Mouse (Mus musculus) heart, embryonic 12.5 days (tissue): ENCODE measurements around the gene Kdm6b. TPM values are rescaled to one million over a fixed set of nuclear protein-coding genes. Genes with fewer than 3 reads are reported as not detected.
A peak's percentile ranks its signal among the peaks of the same experiment; 100 is the strongest.

ENCODE experiments used
- ATAC-seq: fragments of 200-750 bp; cut with Nextera tagmentation; 2 replicates; pipeline ENCODE4 v1.8.0; 2017; ENCODE audit warnings: moderate TSS enrichment, moderate library complexity; ENCODE audit not compliant: insufficient number of reproducible peaks, low FRiP score
- H3K27ac ChIP-seq: fragments of 300-500 bp; sonication (generic); 2 replicates; pipeline ENCODE4 v1.5.1; 2016; ENCODE audit warnings: mild to moderate bottlenecking, moderate library complexity; ENCODE audit not compliant: poor library complexity, severe bottlenecking
- H3K27me3 ChIP-seq: fragments of 300-500 bp; sonication (generic); replicated peaks from 2 replicates; pipeline ENCODE4 v1.6.1; 2016; ENCODE audit warnings: mild to moderate bottlenecking, moderate library complexity
- H3K36me3 ChIP-seq: fragments of 300-500 bp; sonication (generic); 2 replicates; pipeline ENCODE4 v1.6.1; 2016; ENCODE audit warnings: mild to moderate bottlenecking, moderate library complexity
- H3K4me1 ChIP-seq: fragments of 300-500 bp; sonication (generic); replicated peaks from 2 replicates; pipeline ENCODE4 v1.6.1; 2016; ENCODE audit warnings: mild to moderate bottlenecking
- H3K4me2 ChIP-seq: fragments of 300-500 bp; sonication (generic); 2 replicates; pipeline ENCODE4 v1.6.1; 2016; ENCODE audit warnings: mild to moderate bottlenecking, moderate library complexity
- H3K4me3 ChIP-seq: fragments of 300-500 bp; sonication (generic); 2 replicates; pipeline ENCODE4 v1.5.1; 2016; ENCODE audit warnings: mild to moderate bottlenecking
- H3K9ac ChIP-seq: fragments of 300-500 bp; sonication (generic); 2 replicates; pipeline ENCODE4 v1.6.1; 2016; ENCODE audit warnings: mild to moderate bottlenecking, moderate library complexity
- H3K9me3 ChIP-seq: fragments of 300-500 bp; sonication (generic); replicated peaks from 2 replicates; pipeline ENCODE4 v1.6.1; 2016; ENCODE audit warnings: mild to moderate bottlenecking, moderate library complexity
- WGBS: fragments of 180-500 bp; shearing (Covaris S2); methylation state at CpG from one replicate; pipeline ENCODE4 v1.1.7; 2016; 5-methylcytosine and 5-hydroxymethylcytosine counted together
- polyA plus RNA-seq: library from polyadenylated mRNA; unstranded; fragments of >200 nt; fragmentation: Nextera tagmentation; extraction: Ambion mirVana; gene quantifications from 2 replicates; pipeline ENCODE4 v1.2.1, GENCODE M21; 2016

Kdm6b gene
- polyA plus RNA-seq, 1 experiment from 2014 or later: 24.9 TPM

DNA sequence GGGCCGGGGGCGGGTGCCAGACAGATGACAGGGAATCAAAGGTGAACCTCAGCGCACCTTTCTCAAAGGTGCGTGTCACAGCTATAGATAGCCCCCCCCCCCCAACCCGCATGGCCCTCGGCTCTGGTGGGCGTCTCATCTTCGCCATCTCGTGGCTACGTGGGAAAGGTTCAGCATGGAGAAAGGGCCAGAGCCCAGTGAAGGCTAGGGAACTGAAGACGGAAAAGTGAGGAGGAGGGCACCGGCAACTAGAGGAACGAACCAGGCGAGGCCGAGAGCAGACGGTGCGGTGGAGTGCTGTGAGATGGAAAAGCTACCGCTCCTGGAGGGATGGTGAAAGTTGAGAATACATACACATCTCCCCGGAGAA lies 6.0 kb upstream of the Kdm6b start:
- Histone ChIP-seq H3K4me1 (peaks cover 51% of the 10 kb centered on the region), H3K9me3 (no peaks in the 10 kb centered on the region)

DNA sequence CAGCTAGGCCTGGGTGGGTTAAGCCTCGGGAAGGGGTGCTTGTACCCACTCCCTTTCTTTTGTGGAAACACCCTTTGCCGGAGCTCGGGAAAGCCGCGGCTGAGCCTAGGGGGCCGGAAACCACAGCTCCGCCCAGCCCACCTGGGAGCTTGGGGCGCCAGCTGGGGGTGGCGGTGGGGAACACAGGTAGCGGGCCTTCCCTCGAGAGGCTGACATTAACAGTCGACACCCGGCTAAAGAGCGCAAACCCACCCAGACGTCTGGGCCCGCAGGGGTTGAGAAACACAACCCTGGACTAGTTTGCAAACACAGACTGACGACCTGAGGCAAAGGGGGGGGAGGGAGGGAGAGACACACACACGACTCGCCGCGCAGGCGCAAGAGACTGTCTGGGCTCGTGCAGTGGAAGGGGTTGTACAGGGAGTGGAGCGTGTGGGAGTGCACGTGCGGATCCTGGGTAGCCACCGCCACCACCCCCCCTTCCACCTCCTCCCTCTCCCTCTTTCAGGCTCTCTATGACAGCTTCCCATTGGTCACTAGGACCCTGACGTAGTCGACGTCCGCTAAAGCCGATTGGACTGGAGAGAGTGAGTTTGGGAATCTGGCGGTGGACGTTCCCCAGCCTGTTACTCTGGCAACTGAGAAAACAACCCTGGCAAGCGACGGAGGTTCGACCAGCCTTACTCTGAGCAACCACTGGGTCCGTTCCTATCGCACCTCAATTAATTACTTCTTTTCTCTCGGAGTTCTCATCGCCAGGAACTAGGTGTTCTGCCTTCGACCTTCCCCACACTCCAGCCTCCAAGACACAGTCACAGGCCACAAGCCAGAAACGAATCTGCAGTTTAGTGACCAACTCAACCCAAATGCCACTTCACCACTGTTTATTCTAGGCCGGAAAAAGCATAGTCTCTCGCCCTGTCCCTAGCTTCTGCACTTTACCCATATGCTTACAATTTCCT lies 5.3 kb upstream of the Kdm6b start:
- Histone ChIP-seq H3K36me3 (no peaks in the 10 kb centered on the region), H3K4me3 (peak overlapping the region; percentile 64), H3K4me2 (peak overlapping the region; percentile 88), H3K27ac (peak overlapping the region; percentile 97), H3K27me3 (peaks cover 27% of the 10 kb centered on the region), H3K9me3 (no peaks in the 10 kb centered on the region), H3K4me1 (peaks cover 58% of the 10 kb centered on the region), H3K9ac (peak overlapping the region; percentile 80)
- ATAC-seq: peak; percentile 86
- WGBS: under 1% methylated on average over 41 of the region's 45 CpGs

More for the DNA sequence above, 6.0 kb upstream of the Kdm6b start:
- under 1% methylated on average over 19 of the region's 19 CpGs for WGBS
- H3K27me3 ChIP-seq: peaks cover 27% of the 10 kb centered on the region
- no peaks in the 10 kb centered on the region for H3K36me3 ChIP-seq
- H3K9ac ChIP-seq: peak overlapping the region; percentile 58
- no peak for ATAC-seq
- peak overlapping the region; percentile 64 for H3K4me3 ChIP-seq
- H3K27ac ChIP-seq: peak overlapping the region; percentile 84
- H3K4me2 ChIP-seq: peak overlapping the region; percentile 88

DNA sequence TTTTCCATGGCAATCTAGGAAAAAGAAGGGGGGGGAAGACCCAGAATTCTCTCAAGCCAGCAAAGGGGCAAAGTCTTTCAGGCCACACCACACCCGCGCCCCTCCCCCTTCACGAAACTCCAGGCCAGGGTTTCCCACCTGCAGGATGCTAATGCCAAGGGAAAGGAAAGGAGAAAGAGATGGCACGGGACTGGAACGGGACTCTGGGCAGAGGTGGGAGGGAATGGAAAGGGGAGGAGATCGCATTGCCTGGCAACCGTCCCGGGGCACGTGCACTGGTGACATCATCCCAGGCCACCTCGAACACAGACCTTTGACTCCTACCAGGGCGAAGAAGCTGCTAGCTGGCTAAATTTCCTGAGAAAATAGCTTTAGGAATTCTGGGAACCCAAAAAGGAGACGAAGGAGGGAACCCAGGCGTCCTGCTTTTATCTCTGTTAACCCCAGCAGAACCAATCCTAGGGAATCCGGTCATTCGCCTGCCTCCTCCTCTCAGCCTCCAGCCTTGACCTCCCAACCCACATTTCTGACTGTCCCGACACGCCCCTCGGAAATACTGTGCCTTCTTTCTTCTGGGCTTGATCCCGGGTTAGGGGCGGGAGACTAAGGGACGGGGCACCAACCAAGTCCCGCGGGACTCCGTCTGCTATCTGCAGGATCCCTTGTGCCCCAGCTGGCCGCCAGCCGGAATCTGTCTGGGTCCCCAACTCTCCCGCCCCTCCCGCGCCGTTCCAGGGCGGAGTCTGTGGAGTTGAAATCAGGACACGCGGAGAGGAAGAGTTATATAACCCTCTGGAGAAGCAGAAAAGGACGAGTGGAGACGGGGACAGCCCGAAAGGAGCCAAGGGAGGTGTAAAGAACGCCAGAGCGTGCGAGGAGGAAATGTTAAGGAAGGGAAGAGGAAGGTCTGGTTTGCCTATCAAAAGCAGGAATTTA lies 4.2 kb upstream of the Kdm6b start:
- under 1% methylated on average over 39 of the region's 39 CpGs for WGBS
- Histone ChIP-seq H3K9me3 (no peaks in the 10 kb centered on the region), H3K9ac (peak overlapping the region; percentile 80), H3K36me3 (peaks cover 8% of the 10 kb centered on the region), H3K4me2 (peak overlapping the region; percentile 88), H3K27me3 (peaks cover 21% of the 10 kb centered on the region), H3K4me3 (peak overlapping the region; percentile 64), H3K27ac (peak overlapping the region; percentile 97), H3K4me1 (peaks cover 68% of the 10 kb centered on the region)
- peak; percentile 70 for ATAC-seq

DNA sequence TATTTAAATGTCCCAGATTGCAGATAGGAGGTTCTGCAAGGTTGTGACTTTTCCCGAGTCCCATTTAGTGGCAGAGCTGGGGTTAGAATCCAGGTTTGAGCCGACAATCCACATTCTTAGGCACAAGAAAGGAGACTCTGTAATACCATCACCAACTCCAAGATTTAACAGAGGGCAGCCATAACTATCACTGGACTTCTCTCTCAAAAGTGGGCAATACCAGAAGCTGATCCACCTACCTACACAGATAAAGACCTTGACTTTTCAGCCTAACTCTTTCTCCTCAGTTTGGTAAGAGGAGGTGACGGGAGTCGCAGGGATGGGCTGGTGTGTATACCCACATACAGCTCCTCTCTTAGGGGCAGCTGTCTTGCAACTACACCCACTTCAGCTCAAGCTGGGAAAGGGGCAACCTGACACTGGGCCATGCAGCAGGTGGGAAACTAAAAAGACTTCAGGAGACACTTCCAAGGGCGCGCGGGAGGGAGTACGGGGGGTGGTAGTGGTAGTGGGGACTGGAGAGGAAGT lies 3.5 kb upstream of the Kdm6b start:
- H3K9me3 ChIP-seq: no peaks in the 10 kb centered on the region
- H3K27ac ChIP-seq: peak overlapping the region; percentile 97
- WGBS: 8% methylated on average over 8 of the region's 8 CpGs
- peaks cover 76% of the 10 kb centered on the region for H3K4me1 ChIP-seq
- peaks cover 14% of the 10 kb centered on the region for H3K27me3 ChIP-seq
- peak overlapping the region; percentile 64 for H3K4me3 ChIP-seq
- H3K36me3 ChIP-seq: peaks cover 12% of the 10 kb centered on the region
- H3K4me2 ChIP-seq: peak overlapping the region; percentile 88
- no peak for ATAC-seq
- H3K9ac ChIP-seq: peak overlapping the region; percentile 80

DNA sequence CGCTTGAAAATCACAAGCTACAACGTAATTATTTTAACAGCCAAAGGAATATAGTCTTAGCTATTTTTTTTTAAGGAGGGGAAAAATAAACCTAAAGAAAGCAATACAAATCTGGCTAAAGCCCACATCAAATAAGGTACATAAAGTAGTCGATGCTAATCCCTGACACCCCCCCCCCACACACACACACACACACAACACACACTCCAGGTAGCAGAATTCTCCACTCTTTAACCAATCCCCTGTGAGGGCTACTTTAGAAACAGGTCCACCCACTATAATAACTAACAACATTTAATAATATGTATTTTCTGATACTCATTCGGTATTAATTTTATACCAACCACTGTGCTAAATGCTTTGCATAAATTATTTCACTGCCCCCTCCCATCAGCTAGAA lies 3.0 kb upstream of the Kdm6b start:
- WGBS: under 1% methylated on average over 4 of the region's 4 CpGs
- no peak for ATAC-seq

DNA sequence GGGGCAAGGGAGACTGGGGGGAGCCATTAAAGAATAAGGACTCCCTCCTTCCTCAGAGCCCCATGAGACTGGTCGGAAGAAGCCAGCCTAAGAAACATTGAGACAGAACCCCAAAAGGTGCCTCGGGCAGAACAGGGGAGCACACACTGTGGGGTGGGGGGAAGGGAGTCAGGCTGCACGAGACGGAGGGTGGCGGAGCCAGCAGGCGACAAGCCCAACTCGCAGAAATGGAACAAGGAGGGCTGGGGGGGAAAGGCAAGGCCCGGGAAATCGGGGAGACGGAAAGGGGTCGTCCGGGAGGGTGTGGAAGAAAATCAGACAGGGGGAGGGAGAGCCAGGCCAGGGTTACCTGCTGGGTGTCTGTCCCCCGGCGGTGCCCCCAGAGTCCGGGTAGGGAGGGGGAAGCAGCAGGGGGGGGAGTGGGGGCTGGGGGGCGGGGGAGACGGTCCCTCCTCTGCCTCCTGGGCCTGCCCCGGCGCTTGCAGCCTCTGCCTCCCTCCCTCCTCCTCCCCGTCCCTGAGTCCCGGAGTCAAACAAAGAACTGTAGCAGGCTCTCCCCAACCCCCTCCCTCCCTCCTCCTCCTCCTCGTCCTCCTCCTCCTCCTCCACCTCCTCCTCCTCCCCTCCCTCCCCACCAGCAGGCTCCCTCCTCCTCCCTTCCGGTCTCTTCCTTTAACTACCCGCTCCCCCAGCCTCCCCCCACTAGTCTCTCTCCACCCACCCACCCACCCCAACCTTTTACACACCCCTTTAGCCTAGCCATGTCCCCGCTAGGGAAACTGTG lies 2.4 kb upstream of the Kdm6b start:
- peak overlapping the region; percentile 88 for H3K4me2 ChIP-seq
- H3K9me3 ChIP-seq: no peaks in the 10 kb centered on the region
- H3K9ac ChIP-seq: peak overlapping the region; percentile 89
- peaks cover 3% of the 10 kb centered on the region; the same call in 1 of the 2 replicates for H3K27me3 ChIP-seq
- H3K4me1 ChIP-seq: peaks cover 73% of the 10 kb centered on the region
- peaks cover 12% of the 10 kb centered on the region for H3K36me3 ChIP-seq
- 1% methylated on average over 17 of the region's 25 CpGs for WGBS
- peak overlapping the region; percentile 97 for H3K27ac ChIP-seq
- H3K4me3 ChIP-seq: peak overlapping the region; percentile 64
- peak; percentile 16; the same call in 1 of the 2 replicates for ATAC-seq

More for the DNA sequence above, 3.0 kb upstream of the Kdm6b start:
- Histone ChIP-seq H3K27ac (peak overlapping the region; percentile 97), H3K4me3 (peak overlapping the region; percentile 64), H3K4me1 (peaks cover 78% of the 10 kb centered on the region), H3K9me3 (no peaks in the 10 kb centered on the region), H3K27me3 (peaks cover 9% of the 10 kb centered on the region), H3K4me2 (peak overlapping the region; percentile 88), H3K9ac (peak overlapping the region; percentile 89), H3K36me3 (peaks cover 12% of the 10 kb centered on the region)

DNA sequence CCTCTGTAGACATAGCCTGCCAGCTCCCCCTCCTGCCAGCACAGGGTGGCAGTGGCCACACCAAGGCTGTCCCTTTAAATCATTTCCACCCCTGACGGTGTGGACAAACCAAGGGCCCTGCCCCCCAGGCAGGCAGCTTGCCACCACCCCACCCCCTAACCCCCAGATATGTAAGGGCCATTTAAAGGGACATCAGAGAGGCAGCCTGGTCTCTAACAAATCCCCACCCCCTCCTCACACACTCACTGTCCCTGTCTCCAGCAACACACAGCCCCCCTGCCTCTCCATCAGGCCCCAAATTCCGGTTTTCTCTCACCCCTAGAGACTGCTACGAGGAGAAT lies 1.8 kb upstream of the Kdm6b start:
- ATAC-seq: no peak
- H3K4me3 ChIP-seq: peak overlapping the region; percentile 64
- H3K4me1 ChIP-seq: peaks cover 67% of the 10 kb centered on the region
- H3K36me3 ChIP-seq: peaks cover 12% of the 10 kb centered on the region
- peak overlapping the region; percentile 89 for H3K9ac ChIP-seq
- peak overlapping the region; percentile 88 for H3K4me2 ChIP-seq
- H3K9me3 ChIP-seq: no peaks in the 10 kb centered on the region
- H3K27ac ChIP-seq: peak overlapping the region; percentile 97
- WGBS: 0% methylated on average over 3 of the region's 3 CpGs
- no peaks in the 10 kb centered on the region for H3K27me3 ChIP-seq

DNA sequence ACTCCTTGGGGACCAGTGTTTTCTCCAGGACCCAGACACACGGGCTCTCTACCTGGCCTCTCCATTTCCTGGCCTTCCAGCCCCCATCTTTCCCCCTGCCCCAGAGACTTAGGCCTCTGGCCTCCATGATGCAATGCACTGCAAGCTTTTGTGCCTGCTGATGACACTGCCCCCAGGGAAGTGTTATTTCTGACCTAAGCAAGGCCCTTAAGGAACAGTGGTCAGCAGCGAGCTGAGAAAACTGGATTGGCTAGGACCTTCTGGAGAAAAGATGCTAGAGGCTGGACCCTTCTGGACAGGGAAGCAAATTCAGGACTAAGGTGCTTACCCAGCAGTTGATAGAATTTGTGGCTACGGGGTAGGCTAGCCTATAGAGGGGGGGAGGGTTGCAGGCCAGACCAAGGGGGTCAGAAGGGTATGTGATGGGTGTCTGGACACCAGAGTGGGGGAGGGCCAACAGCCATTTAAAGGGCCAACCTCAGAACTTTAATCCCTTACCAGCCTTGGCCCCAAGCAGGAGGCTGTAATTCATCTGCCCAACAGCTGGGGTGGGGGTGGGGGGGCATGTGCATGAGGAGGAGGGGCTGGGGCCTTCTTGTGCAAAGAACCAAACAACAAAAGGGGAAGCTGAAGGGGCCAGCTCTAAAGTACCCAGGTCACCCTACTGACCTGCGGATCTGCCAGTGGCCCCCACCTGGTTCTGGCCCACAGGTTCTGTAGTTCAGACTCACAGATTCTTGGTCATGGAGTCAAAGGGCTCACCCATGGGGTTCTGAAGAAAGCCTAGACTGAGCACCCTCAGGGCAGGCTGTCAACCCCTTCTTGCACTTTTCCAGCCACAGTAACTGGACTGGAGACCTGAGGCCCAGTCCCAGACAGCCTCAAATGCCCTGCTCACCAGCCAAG lies 1.2 kb upstream of the Kdm6b start:
- H3K4me3 ChIP-seq: peak overlapping the region; percentile 64
- peak overlapping the region; percentile 89 for H3K9ac ChIP-seq
- peaks cover 12% of the 10 kb centered on the region for H3K36me3 ChIP-seq
- ATAC-seq: no peak
- H3K9me3 ChIP-seq: no peaks in the 10 kb centered on the region
- WGBS: 19% methylated on average over 4 of the region's 4 CpGs
- H3K4me1 ChIP-seq: peaks cover 61% of the 10 kb centered on the region
- peak overlapping the region; percentile 88 for H3K4me2 ChIP-seq
- H3K27me3 ChIP-seq: no peaks in the 10 kb centered on the region
- peak overlapping the region; percentile 97 for H3K27ac ChIP-seq

DNA sequence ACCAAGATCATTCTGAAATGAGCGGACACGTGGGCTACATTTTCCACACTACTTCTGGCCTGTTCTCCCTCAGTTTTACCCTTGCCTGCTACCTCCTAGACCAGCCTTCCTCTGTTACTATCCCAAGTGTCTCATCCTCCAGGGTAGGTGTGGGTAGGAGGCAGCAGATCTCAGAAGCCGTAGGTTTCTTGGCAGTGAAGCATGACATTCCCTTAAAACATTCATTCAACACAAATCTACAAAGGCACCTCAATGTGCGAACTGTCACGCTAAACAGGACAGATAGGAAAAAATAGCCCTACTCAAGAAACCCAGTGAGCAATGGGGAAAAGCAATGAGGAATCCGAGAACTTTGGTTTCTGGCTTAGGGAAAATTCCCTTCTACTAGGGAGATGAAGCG lies 927 bp downstream of the Kdm6b start:
- WGBS: 51% methylated on average over 7 of the region's 7 CpGs
- Histone ChIP-seq H3K4me1 (peaks cover 55% of the 10 kb centered on the region), H3K4me3 (peak overlapping the region; percentile 84), H3K9ac (peak overlapping the region; percentile 50), H3K9me3 (no peaks in the 10 kb centered on the region), H3K4me2 (peak overlapping the region; percentile 88), H3K36me3 (peaks cover 18% of the 10 kb centered on the region), H3K27me3 (no peaks in the 10 kb centered on the region), H3K27ac (peak overlapping the region; percentile 99; the same call in 1 of the 2 replicates)
- no peak for ATAC-seq
